Mouse (Mus musculus): ENCODE data around the gene Magt1. TPM values are rescaled to one million over a fixed set of nuclear protein-coding genes. Genes with fewer than 3 reads are reported as not detected.

Gene Magt1
- polyA plus RNA-seq (2015; fragmentation: Nextera tagmentation; extraction: Ambion mirVana): 30.5 and 31.5 TPM in 2 replicates

DNA sequence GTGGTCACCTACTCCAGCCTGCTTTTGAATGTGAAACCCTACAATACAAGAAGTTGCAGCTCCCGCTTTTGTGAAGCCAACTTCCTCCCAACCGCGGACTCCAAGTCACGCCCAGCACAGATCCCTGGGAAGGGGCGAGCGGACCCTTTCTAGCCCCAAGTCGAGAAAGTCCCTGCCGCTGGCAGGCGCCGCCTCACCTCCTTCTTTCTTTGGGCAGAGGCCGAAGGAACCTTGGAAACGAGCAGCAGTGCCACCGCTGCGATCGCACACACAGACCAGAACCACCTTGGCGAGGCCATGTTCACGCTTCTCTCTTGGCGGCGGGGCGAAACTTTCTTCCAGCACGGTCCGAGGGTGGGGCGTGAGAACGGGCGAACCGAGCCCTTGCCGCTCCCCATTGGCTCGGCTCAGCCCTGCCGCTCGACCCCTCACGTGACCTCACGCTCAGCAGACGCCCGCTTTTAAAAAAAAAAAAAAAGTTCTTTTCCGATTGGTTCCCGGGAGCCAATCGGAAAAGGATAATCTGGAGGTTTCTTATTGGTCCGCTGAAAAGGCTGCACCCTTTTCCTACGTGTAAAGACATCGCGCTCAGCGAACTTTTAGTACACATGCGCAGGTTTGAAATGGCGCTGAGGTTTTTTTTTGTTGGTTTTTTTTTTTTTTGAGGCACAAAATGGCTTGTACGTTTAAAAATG is at the start of gene Magt1:
Gene Magt1, minus strand, starts transcription at position 442 of the 695 bp plus-strand sequence.
- Histone ChIP-seq H3K4me1 (replicated peaks; ENCODE audit: control insufficient read depth, insufficient read depth, low read length) (no peaks in the 10 kb centered on the region), H3K27me3 (replicated peaks; ENCODE audit: control insufficient read depth, insufficient read depth, low read length) (no peaks in the 10 kb centered on the region), H3K27ac (ENCODE audit: low read depth, low read length) (peak within 1 kb of the TSS; percentile 87), H3K9ac (ENCODE audit: low read depth, low read length) (peak within 1 kb of the TSS; percentile 50), H3K4me3 (ENCODE audit: low read depth, low read length) (peak within 1 kb of the TSS; percentile 59), H3K9me3 (ENCODE audit: control insufficient read depth) (no peaks in the 10 kb centered on the region), H3K36me3 (ENCODE audit: control insufficient read depth, insufficient read depth) (no peaks in the 10 kb centered on the region), H3K4me2 (replicated peaks; ENCODE audit: low read depth) (peak within 1 kb of the TSS; percentile 59)
- no peak for TF ChIP-seq CTCF (IDR thresholded peaks at IDR 0.05; ENCODE audit: low read depth)
- 24% methylated on average over 45 of the region's 45 CpGs for WGBS
- ATAC-seq: peak; percentile 96

GRCm38 (mm10) chrX:106048191-106048590 is 36.5 kb upstream of the Magt1 start:
- H3K4me2 ChIP-seq (replicated peaks; ENCODE audit: low read depth): no peak overlapping the region
- no peak overlapping the region for H3K27ac ChIP-seq (ENCODE audit: low read depth, low read length)
- no peaks in the 10 kb centered on the region for H3K27me3 ChIP-seq (replicated peaks; ENCODE audit: control insufficient read depth, insufficient read depth, low read length)
- WGBS: 52% methylated on average over 1 of the region's 1 CpGs
- TF ChIP-seq CTCF (IDR thresholded peaks at IDR 0.05; ENCODE audit: low read depth): no peak
- no peak overlapping the region for H3K9ac ChIP-seq (ENCODE audit: low read depth, low read length)
- no peak for ATAC-seq
- H3K4me3 ChIP-seq (ENCODE audit: low read depth, low read length): no peak overlapping the region
- H3K9me3 ChIP-seq (ENCODE audit: control insufficient read depth): no peaks in the 10 kb centered on the region
- H3K4me1 ChIP-seq (replicated peaks; ENCODE audit: control insufficient read depth, insufficient read depth, low read length): 0 out of 2 replicates have a peak, but pooled peaks cover 2% of the 10 kb centered on the region
- H3K36me3 ChIP-seq (ENCODE audit: control insufficient read depth, insufficient read depth): no peaks in the 10 kb centered on the region

GRCm38 (mm10) chrX:106045928-106046327 is 34.2 kb upstream of the Magt1 start:
- 0 out of 2 replicates have a peak overlapping the region, but pooled peaks have one; percentile 13 for H3K4me2 ChIP-seq (replicated peaks; ENCODE audit: low read depth)
- peak overlapping the region; percentile 35 for H3K27ac ChIP-seq (ENCODE audit: low read depth, low read length)
- no peaks in the 10 kb centered on the region for H3K27me3 ChIP-seq (replicated peaks; ENCODE audit: control insufficient read depth, insufficient read depth, low read length)
- WGBS: 61% methylated on average over 9 of the region's 9 CpGs
- H3K9ac ChIP-seq (ENCODE audit: low read depth, low read length): no peak overlapping the region
- TF ChIP-seq CTCF (IDR thresholded peaks at IDR 0.05; ENCODE audit: low read depth): no peak
- ATAC-seq: no peak
- no peaks in the 10 kb centered on the region for H3K9me3 ChIP-seq (ENCODE audit: control insufficient read depth)
- H3K36me3 ChIP-seq (ENCODE audit: control insufficient read depth, insufficient read depth): no peaks in the 10 kb centered on the region
- no peak overlapping the region for H3K4me3 ChIP-seq (ENCODE audit: low read depth, low read length)
- H3K4me1 ChIP-seq (replicated peaks; ENCODE audit: control insufficient read depth, insufficient read depth, low read length): 0 out of 2 replicates have a peak, but pooled peaks cover 2% of the 10 kb centered on the region

GRCm38 (mm10) chrX:106045455-106045854 is 33.7 kb upstream of the Magt1 start:
- H3K36me3 ChIP-seq (ENCODE audit: control insufficient read depth, insufficient read depth): no peaks in the 10 kb centered on the region
- no peaks in the 10 kb centered on the region for H3K27me3 ChIP-seq (replicated peaks; ENCODE audit: control insufficient read depth, insufficient read depth, low read length)
- WGBS: 37% methylated on average over 2 of the region's 2 CpGs
- H3K4me1 ChIP-seq (replicated peaks; ENCODE audit: control insufficient read depth, insufficient read depth, low read length): 0 out of 2 replicates have a peak, but pooled peaks cover 2% of the 10 kb centered on the region
- no peak overlapping the region for H3K9ac ChIP-seq (ENCODE audit: low read depth, low read length)
- no peak overlapping the region for H3K27ac ChIP-seq (ENCODE audit: low read depth, low read length)
- H3K4me3 ChIP-seq (ENCODE audit: low read depth, low read length): no peak overlapping the region
- no peak overlapping the region for H3K4me2 ChIP-seq (replicated peaks; ENCODE audit: low read depth)
- no peak for TF ChIP-seq CTCF (IDR thresholded peaks at IDR 0.05; ENCODE audit: low read depth)
- H3K9me3 ChIP-seq (ENCODE audit: control insufficient read depth): no peaks in the 10 kb centered on the region
- ATAC-seq: no peak

DNA sequence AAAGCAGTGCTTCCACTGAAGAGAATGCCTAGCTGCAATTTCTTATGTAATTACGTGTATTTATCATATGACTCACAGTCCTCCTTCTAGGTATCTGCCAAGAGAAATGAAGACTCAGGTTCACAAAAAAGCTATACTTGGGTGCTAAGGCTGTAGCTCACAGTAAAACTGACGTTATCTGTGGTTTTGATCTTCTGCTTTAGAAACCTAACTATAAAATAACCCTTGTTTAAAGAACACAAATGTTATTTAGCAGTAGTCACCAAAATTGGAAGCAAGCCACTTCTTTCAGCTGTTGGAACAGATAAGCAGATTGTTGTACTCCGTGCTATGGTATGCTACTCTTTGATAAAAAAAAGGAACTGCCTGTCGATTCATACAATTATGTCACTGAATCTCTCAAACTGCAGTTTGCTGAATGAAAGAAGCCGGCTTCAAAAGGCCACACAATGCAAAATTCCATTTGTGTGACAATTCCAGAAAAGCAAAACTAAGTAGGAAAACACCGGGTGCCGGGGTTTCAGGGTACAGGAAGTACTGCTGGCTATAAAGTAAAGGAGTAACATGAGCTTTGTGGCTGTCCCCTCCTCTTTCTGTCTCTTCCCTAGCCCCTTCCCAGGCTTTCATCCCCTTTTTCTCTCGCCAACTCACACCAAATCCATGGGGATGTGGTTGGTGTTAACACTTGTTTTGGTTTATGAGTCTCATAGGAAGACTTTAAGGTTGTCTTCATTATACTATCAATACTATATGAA is 32.3 kb upstream of the Magt1 start:
- no peak overlapping the region for H3K4me2 ChIP-seq (replicated peaks; ENCODE audit: low read depth)
- H3K27ac ChIP-seq (ENCODE audit: low read depth, low read length): peak overlapping the region; percentile 21; the same call in 1 of the 2 replicates
- no peak overlapping the region for H3K4me3 ChIP-seq (ENCODE audit: low read depth, low read length)
- 46% methylated on average over 8 of the region's 8 CpGs for WGBS
- no peaks in the 10 kb centered on the region for H3K36me3 ChIP-seq (ENCODE audit: control insufficient read depth, insufficient read depth)
- TF ChIP-seq CTCF (IDR thresholded peaks at IDR 0.05; ENCODE audit: low read depth): no peak
- 0 out of 2 replicates have a peak, but pooled peaks cover 2% of the 10 kb centered on the region for H3K4me1 ChIP-seq (replicated peaks; ENCODE audit: control insufficient read depth, insufficient read depth, low read length)
- H3K9me3 ChIP-seq (ENCODE audit: control insufficient read depth): no peaks in the 10 kb centered on the region
- H3K9ac ChIP-seq (ENCODE audit: low read depth, low read length): no peak overlapping the region
- ATAC-seq: no peak
- no peaks in the 10 kb centered on the region for H3K27me3 ChIP-seq (replicated peaks; ENCODE audit: control insufficient read depth, insufficient read depth, low read length)

DNA sequence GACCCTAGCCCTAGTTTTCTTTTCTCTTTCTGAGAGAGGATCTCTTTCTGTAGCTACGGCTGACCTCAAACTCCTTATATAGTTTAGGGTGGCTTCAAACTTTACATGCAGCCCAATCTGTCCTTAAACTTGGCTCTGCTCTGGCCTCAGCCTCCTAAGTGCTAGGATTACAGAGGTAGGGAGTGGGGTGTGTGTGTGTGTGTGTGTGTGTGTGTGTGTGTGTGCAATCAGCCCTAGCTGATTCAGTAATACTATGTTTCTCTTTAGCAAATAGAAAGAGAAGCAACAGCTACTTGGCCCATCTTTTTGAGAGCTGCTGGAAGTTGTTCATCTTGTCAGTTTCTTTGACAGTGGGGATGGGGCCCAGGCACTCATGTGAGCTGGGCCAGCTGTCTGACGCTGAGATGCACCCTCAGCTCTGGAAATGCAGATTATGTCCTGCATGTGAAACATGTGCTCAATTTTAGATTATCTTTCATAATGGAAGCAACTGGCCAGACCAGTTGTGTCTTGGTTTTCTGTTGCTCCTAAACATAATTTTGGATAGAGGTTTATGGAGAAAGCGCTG is 25.6 kb upstream of the Magt1 start:
- H3K9me3 ChIP-seq (ENCODE audit: control insufficient read depth): no peaks in the 10 kb centered on the region
- H3K27ac ChIP-seq (ENCODE audit: low read depth, low read length): no peak overlapping the region
- H3K4me2 ChIP-seq (replicated peaks; ENCODE audit: low read depth): no peak overlapping the region
- H3K36me3 ChIP-seq (ENCODE audit: control insufficient read depth, insufficient read depth): no peaks in the 10 kb centered on the region
- no peaks in the 10 kb centered on the region for H3K4me1 ChIP-seq (replicated peaks; ENCODE audit: control insufficient read depth, insufficient read depth, low read length)
- H3K4me3 ChIP-seq (ENCODE audit: low read depth, low read length): no peak overlapping the region
- 65% methylated on average over 3 of the region's 3 CpGs for WGBS
- ATAC-seq: no peak
- no peaks in the 10 kb centered on the region for H3K27me3 ChIP-seq (replicated peaks; ENCODE audit: control insufficient read depth, insufficient read depth, low read length)
- no peak overlapping the region for H3K9ac ChIP-seq (ENCODE audit: low read depth, low read length)
- no peak for TF ChIP-seq CTCF (IDR thresholded peaks at IDR 0.05; ENCODE audit: low read depth)

All from intestine, postnatal 0 days (tissue).